Mouse (Mus musculus): ENCODE data around the gene Lrba. TPM values are rescaled to one million over a fixed set of nuclear protein-coding genes. Genes with fewer than 3 reads are reported as not detected.

Lrba gene
- total RNA-seq, 4 experiments from 2014 or later: 25.0 to 29.4 (median 25.7) TPM

GRCm38 (mm10) chr3:86789752-86790151 is 565.3 kb downstream of the Lrba start:
- no peak for DNase-seq (ENCODE audit: low spot score in 2 of 2)

GRCm38 (mm10) chr3:86793264-86793663 is 568.8 kb downstream of the Lrba start:
- no peak for DNase-seq (ENCODE audit: low spot score in 2 of 2)

- no peak for DNase-seq (ENCODE audit: low spot score in 2 of 2)
Measured at GRCm38 (mm10) chr3:86793720-86794191, 569.3 kb downstream of the Lrba start.

GRCm38 (mm10) chr3:86796716-86797115 is 572.2 kb downstream of the Lrba start:
- no peak for DNase-seq (ENCODE audit: low spot score in 2 of 2)

GRCm38 (mm10) chr3:86797871-86798460 is 573.5 kb downstream of the Lrba start:
- DNase-seq (ENCODE audit: low spot score in 2 of 2): no peak

GRCm38 (mm10) chr3:86799041-86799440 is 574.6 kb downstream of the Lrba start:
- DNase-seq (ENCODE audit: low spot score in 2 of 2): no peak

- DNase-seq (ENCODE audit: low spot score in 2 of 2): no peak
Measured at GRCm38 (mm10) chr3:86800841-86801240, 576.4 kb downstream of the Lrba start.

- DNase-seq (ENCODE audit: low spot score in 2 of 2): no peak
Measured at GRCm38 (mm10) chr3:86802825-86803224, 578.3 kb downstream of the Lrba start.

GRCm38 (mm10) chr3:86804265-86804664 is 579.8 kb downstream of the Lrba start:
- no peak for DNase-seq (ENCODE audit: low spot score in 2 of 2)

- no peak for DNase-seq (ENCODE audit: low spot score in 2 of 2)
Measured at GRCm38 (mm10) chr3:86806834-86807233, 582.4 kb downstream of the Lrba start.

GRCm38 (mm10) chr3:86807750-86808467 is 583.4 kb downstream of the Lrba start:
- DNase-seq (ENCODE audit: low spot score in 2 of 2): no peak

- DNase-seq (ENCODE audit: low spot score in 2 of 2): no peak
Measured at GRCm38 (mm10) chr3:86809199-86809598, 584.7 kb downstream of the Lrba start.

GRCm38 (mm10) chr3:86809646-86810045 is 585.2 kb downstream of the Lrba start:
- DNase-seq (ENCODE audit: low spot score in 2 of 2): no peak

- no peak for DNase-seq (ENCODE audit: low spot score in 2 of 2)
Measured at GRCm38 (mm10) chr3:86810908-86811307, 586.4 kb downstream of the Lrba start.

GRCm38 (mm10) chr3:86812689-86813088 is 588.2 kb downstream of the Lrba start:
- DNase-seq (ENCODE audit: low spot score in 2 of 2): peak; percentile 64 to 66

GRCm38 (mm10) chr3:86818001-86818585 is 593.6 kb downstream of the Lrba start:
- DNase-seq (ENCODE audit: low spot score in 2 of 2): no peak

GRCm38 (mm10) chr3:86819372-86819771 is 594.9 kb downstream of the Lrba start:
- DNase-seq (ENCODE audit: low spot score in 2 of 2): no peak

- DNase-seq (ENCODE audit: low spot score in 2 of 2): no peak
Measured at GRCm38 (mm10) chr3:86820344-86820743, 595.9 kb downstream of the Lrba start.

- DNase-seq (ENCODE audit: low spot score in 2 of 2): no peak
Measured at GRCm38 (mm10) chr3:86821383-86821782, 596.9 kb downstream of the Lrba start.

- DNase-seq (ENCODE audit: low spot score in 2 of 2): no peak
Measured at GRCm38 (mm10) chr3:86827506-86827905, 603.0 kb downstream of the Lrba start.

- DNase-seq (ENCODE audit: low spot score in 2 of 2): no peak
Measured at GRCm38 (mm10) chr3:86832115-86832514, 607.6 kb downstream of the Lrba start.

Data from gastrocnemius, adult 8-10 months (tissue).